Mouse (Mus musculus) heart, adult 2 months (tissue): ENCODE measurements around the gene Evpl.

Experiments
- CTCF ChIP-seq: fragments of 200-600 bp; IDR thresholded peaks from 2 replicates; pipeline ENCODE4 v1.8.1; 2022; ENCODE audit warnings: antibody characterized with exemption, mild to moderate bottlenecking, moderate library complexity
- EP300 ChIP-seq: fragments of 200-500 bp; IDR thresholded peaks from 2 replicates; pipeline ENCODE4 v1.6.1; 2011; ENCODE audit warnings: low read depth, low read length, control low read depth; ENCODE audit not compliant: insufficient read depth
- POLR2A ChIP-seq: fragments of 200-500 bp; IDR thresholded peaks from 2 replicates; pipeline ENCODE4 v1.6.1; 2011; ENCODE audit warnings: mild to moderate bottlenecking, low read depth, low read length, control low read depth; ENCODE audit not compliant: insufficient read depth

- no peak for TF ChIP-seq EP300
- no peak for TF ChIP-seq POLR2A
- no peak for TF ChIP-seq CTCF
Measured at GRCm38 (mm10) chr11:116255090-116255981, 17.5 kb upstream of the Evpl start.
